Mouse (Mus musculus): ENCODE results near the gene Gpatch4.

- TF ChIP-seq CTCF (IDR thresholded peaks at IDR 0.05; ENCODE audit: control insufficient read depth, insufficient read depth, insufficient read length) (no peak), MYOD1 (IDR thresholded peaks at IDR 0.05; ENCODE audit: control insufficient read depth, insufficient read length, low read depth) (no peak), USF1 (IDR thresholded peaks at IDR 0.05; ENCODE audit: low read depth) (no peak), MAX (IDR thresholded peaks at IDR 0.05) (peak; percentile 30), CEBPB (IDR thresholded peaks at IDR 0.05; ENCODE audit: low read depth) (no peak), MYOG (IDR thresholded peaks at IDR 0.05; ENCODE audit: control insufficient read depth, extremely low read depth, insufficient read length) (no peak), FOSL1 (IDR thresholded peaks at IDR 0.05; ENCODE audit: insufficient read depth, low read length, poor library complexity, severe bottlenecking) (no peak)
Measured at GRCm38 (mm10) chr3:88082663-88083062, 39.8 kb downstream of the Gpatch4 start.

Data from C2C12 (cell line).